Mouse (Mus musculus): Measurements from ENCODE around the gene Pde4d.

Gene Pde4d

GRCm38 (mm10) chr13:109236047-109236446 is 786.3 kb downstream of the Pde4d start:
- DNase-seq (ENCODE audit: low spot score in 2 of 2): no peak

GRCm38 (mm10) chr13:109238670-109239069 is 788.9 kb downstream of the Pde4d start:
- DNase-seq (ENCODE audit: low spot score in 2 of 2): no peak

GRCm38 (mm10) chr13:109239296-109239695 is 789.5 kb downstream of the Pde4d start:
- DNase-seq (ENCODE audit: low spot score in 2 of 2): peak in 1 of 2 experiments; percentile 62

GRCm38 (mm10) chr13:109242456-109243050 is 792.8 kb downstream of the Pde4d start:
- no peak for DNase-seq (ENCODE audit: low spot score in 2 of 2)

GRCm38 (mm10) chr13:109243160-109243559 is 793.4 kb downstream of the Pde4d start:
- no peak for DNase-seq (ENCODE audit: low spot score in 2 of 2)

GRCm38 (mm10) chr13:109247061-109247460 is 797.3 kb downstream of the Pde4d start:
- DNase-seq (ENCODE audit: low spot score in 2 of 2): no peak

- no peak for DNase-seq (ENCODE audit: low spot score in 2 of 2)
Observed at GRCm38 (mm10) chr13:109249315-109249714, 799.6 kb downstream of the Pde4d start.

- no peak for DNase-seq (ENCODE audit: low spot score in 2 of 2)
Observed at GRCm38 (mm10) chr13:109255634-109256033, 805.9 kb downstream of the Pde4d start.

GRCm38 (mm10) chr13:109260220-109260795 is 810.6 kb downstream of the Pde4d start:
- peak; percentile 20 to 57 for DNase-seq (ENCODE audit: low spot score in 2 of 2)

- no peak for DNase-seq (ENCODE audit: low spot score in 2 of 2)
Observed at GRCm38 (mm10) chr13:109260796-109261516, 811.2 kb downstream of the Pde4d start.

GRCm38 (mm10) chr13:109261642-109262220 is 812.0 kb downstream of the Pde4d start:
- no peak for DNase-seq (ENCODE audit: low spot score in 2 of 2)

- DNase-seq (ENCODE audit: low spot score in 2 of 2): no peak
Observed at GRCm38 (mm10) chr13:109262501-109262900, 812.8 kb downstream of the Pde4d start.

GRCm38 (mm10) chr13:109263833-109264232 is 814.1 kb downstream of the Pde4d start:
- no peak for DNase-seq (ENCODE audit: low spot score in 2 of 2)

GRCm38 (mm10) chr13:109268253-109268652 is 818.5 kb downstream of the Pde4d start:
- DNase-seq (ENCODE audit: low spot score in 2 of 2): no peak

- DNase-seq (ENCODE audit: low spot score in 2 of 2): no peak
Observed at GRCm38 (mm10) chr13:109268659-109269322, 819.0 kb downstream of the Pde4d start.

GRCm38 (mm10) chr13:109274869-109275268 is 825.1 kb downstream of the Pde4d start:
- DNase-seq (ENCODE audit: low spot score in 2 of 2): no peak

GRCm38 (mm10) chr13:109277792-109278191 is 828.0 kb downstream of the Pde4d start:
- DNase-seq (ENCODE audit: low spot score in 2 of 2): no peak

- peak in 1 of 2 experiments; percentile 8 for DNase-seq (ENCODE audit: low spot score in 2 of 2)
Observed at GRCm38 (mm10) chr13:109278504-109278912, 828.8 kb downstream of the Pde4d start.

GRCm38 (mm10) chr13:109279211-109279610 is 829.5 kb downstream of the Pde4d start:
- DNase-seq (ENCODE audit: low spot score in 2 of 2): no peak

GRCm38 (mm10) chr13:109280433-109280832 is 830.7 kb downstream of the Pde4d start:
- DNase-seq (ENCODE audit: low spot score in 2 of 2): peak in 1 of 2 experiments; percentile 32

- no peak for DNase-seq (ENCODE audit: low spot score in 2 of 2)
Observed at GRCm38 (mm10) chr13:109287465-109287864, 837.7 kb downstream of the Pde4d start.

GRCm38 (mm10) chr13:109290922-109291321 is 841.2 kb downstream of the Pde4d start:
- no peak for DNase-seq (ENCODE audit: low spot score in 2 of 2)

Data from frontal cortex, postnatal 10 days (tissue).